Mouse (Mus musculus) CH12.LX (cell line): ENCODE data around the gene Zcchc3. TPM values are rescaled to one million over a fixed set of nuclear protein-coding genes. Genes with fewer than 3 reads are reported as not detected.

ENCODE experiments used
- DNase-seq: peaks from one replicate; pipeline ENCODE4 v3.0.0-alpha.2; 2013; ENCODE audit errors: extremely low read depth
- H3K27ac ChIP-seq: 2 replicates; pipeline ENCODE4 v1.5.1; 2012; ENCODE audit warnings: low read depth, mild to moderate bottlenecking, control low read depth, moderate library complexity; ENCODE audit not compliant: insufficient read depth
- H3K27me3 ChIP-seq: replicated peaks from 2 replicates; pipeline ENCODE3; 2012; ENCODE audit warnings: inconsistent platforms
- H3K36me3 ChIP-seq, 2 experiments: replicated peaks in 1 of 2; 2 replicates each; pipeline versions ENCODE3 to v1.6.1; 2012; ENCODE audit warnings: inconsistent platforms in 1 of 2, low read length in 1 of 2, mild to moderate bottlenecking in 1 of 2, mixed read lengths in 1 of 2, moderate library complexity in 1 of 2; ENCODE audit not compliant: control insufficient read depth in 1 of 2, insufficient read depth in 1 of 2
- H3K4me1 ChIP-seq, 2 experiments: 2 replicates each; pipeline ENCODE4 v1.6.1; 2012; ENCODE audit warnings: inconsistent platforms in 1 of 2, moderate library complexity in 1 of 2; ENCODE audit not compliant: insufficient read depth in 2 of 2, control insufficient read depth in 1 of 2
- H3K4me2 ChIP-seq: 2 replicates; pipeline ENCODE4 v1.6.1; 2012; ENCODE audit warnings: low read depth, mild to moderate bottlenecking, control low read depth; ENCODE audit not compliant: poor library complexity, insufficient read depth, severe bottlenecking
- H3K4me3 ChIP-seq, 3 experiments: fragments of 150-350 bp in 1 of 3; sonication (generic) in 1 of 3; replicated peaks in 1 of 3; 2 replicates each; pipeline versions ENCODE3 to v1.5.1; 2011 to 2012; ENCODE audit warnings: low read depth in 2 of 3, low read length in 2 of 3, mild to moderate bottlenecking in 2 of 3, moderate library complexity in 2 of 3, control low read depth in 1 of 3, improper control_type of control experiment in 1 of 3, inconsistent platforms in 1 of 3, mixed read lengths in 1 of 3; ENCODE audit not compliant: poor library complexity in 1 of 3
- H3K79me2 ChIP-seq: replicated peaks from 2 replicates; pipeline ENCODE4 v1.6.1; 2012; ENCODE audit warnings: mild to moderate bottlenecking, moderate library complexity; ENCODE audit not compliant: control insufficient read depth, poor library complexity, insufficient read depth, severe bottlenecking; ENCODE audit errors: extremely low read depth
- H3K9ac ChIP-seq: 2 replicates; pipeline ENCODE4 v1.6.1; 2012; ENCODE audit warnings: low read depth, mild to moderate bottlenecking, control low read depth, moderate library complexity; ENCODE audit not compliant: insufficient read depth
- H3K9me3 ChIP-seq: replicated peaks from 2 replicates; pipeline ENCODE3; 2012; ENCODE audit warnings: low read length, inconsistent platforms, mixed read lengths
- CHD1 ChIP-seq: IDR thresholded peaks from 2 replicates; pipeline ENCODE4 v1.6.1; 2012; ENCODE audit warnings: low read depth, low read length, improper control_type of control experiment, inconsistent platforms
- CHD2 ChIP-seq: IDR thresholded peaks from 2 replicates; pipeline ENCODE4 v1.6.1; 2011; ENCODE audit warnings: low read length, improper control_type of control experiment
- E2F4 ChIP-seq: IDR thresholded peaks from 2 replicates; pipeline ENCODE4 v1.6.1; 2011; ENCODE audit warnings: low read depth, low read length, improper control_type of control experiment; ENCODE audit not compliant: insufficient replicate concordance
- ELF1 ChIP-seq: IDR thresholded peaks from 2 replicates; pipeline ENCODE4 v1.6.1; 2014; ENCODE audit warnings: low read depth, mild to moderate bottlenecking, inconsistent platforms, low read length, improper control_type of control experiment
- EP300 ChIP-seq: IDR thresholded peaks from 2 replicates; pipeline ENCODE4 v1.6.1; 2011; ENCODE audit warnings: low read length, improper control_type of control experiment
- ETS1 ChIP-seq: conservative IDR thresholded peaks from 2 replicates; pipeline ENCODE4 v1.6.1; 2012; ENCODE audit warnings: low read depth, mild to moderate bottlenecking, inconsistent platforms, low read length, improper control_type of control experiment, moderate library complexity
- JUND ChIP-seq: conservative IDR thresholded peaks from 2 replicates; pipeline ENCODE4 v1.6.1; 2011; ENCODE audit warnings: low read depth, low read length, improper control_type of control experiment
- MAFK ChIP-seq: IDR thresholded peaks from 2 replicates; pipeline ENCODE4 v1.6.1; 2011; ENCODE audit warnings: low read length, improper control_type of control experiment; ENCODE audit not compliant: insufficient replicate concordance
- MAZ ChIP-seq: IDR thresholded peaks from 2 replicates; pipeline ENCODE4 v1.6.1; 2012; ENCODE audit warnings: low read depth, mild to moderate bottlenecking, inconsistent platforms, low read length, improper control_type of control experiment, moderate library complexity
- MXI1 ChIP-seq: IDR thresholded peaks from 2 replicates; pipeline ENCODE4 v1.6.1; 2011; ENCODE audit warnings: mild to moderate bottlenecking, low read depth, low read length, improper control_type of control experiment
- MYC ChIP-seq: IDR thresholded peaks from 2 replicates; pipeline ENCODE4 v1.6.1; 2011; ENCODE audit warnings: low read depth, mild to moderate bottlenecking, improper control_type of control experiment, low read length
- NRF1 ChIP-seq: IDR thresholded peaks from 2 replicates; pipeline ENCODE4 v1.6.1; 2014; ENCODE audit warnings: low read depth, mild to moderate bottlenecking, inconsistent platforms, low read length, improper control_type of control experiment, moderate library complexity
- PAX5 ChIP-seq: IDR thresholded peaks from 2 replicates; pipeline ENCODE4 v1.6.1; 2012; ENCODE audit warnings: low read length, inconsistent platforms, mixed read lengths
- POLR2A ChIP-seq: IDR thresholded peaks from 2 replicates; pipeline ENCODE4 v1.6.1; 2011; ENCODE audit warnings: low read depth, mild to moderate bottlenecking, improper control_type of control experiment, low read length
- POLR2AphosphoS2 ChIP-seq: IDR thresholded peaks from 2 replicates; pipeline ENCODE4 v1.6.1; 2011; ENCODE audit warnings: low read depth, low read length, improper control_type of control experiment
- RAD21 ChIP-seq: IDR thresholded peaks from 2 replicates; pipeline ENCODE4 v1.6.1; 2011; ENCODE audit warnings: low read depth, mild to moderate bottlenecking, low read length, improper control_type of control experiment, moderate library complexity
- RCOR1 ChIP-seq: conservative IDR thresholded peaks from 2 replicates; pipeline ENCODE4 v1.6.1; 2012; ENCODE audit warnings: low read depth, mild to moderate bottlenecking, inconsistent platforms, low read length, improper control_type of control experiment
- UBTF ChIP-seq: IDR thresholded peaks from 2 replicates; pipeline ENCODE4 v1.6.1; 2012; ENCODE audit warnings: low read depth, mild to moderate bottlenecking, inconsistent platforms, low read length, improper control_type of control experiment, moderate library complexity
- USF2 ChIP-seq: conservative IDR thresholded peaks from 2 replicates; pipeline ENCODE4 v1.6.1; 2011; ENCODE audit warnings: low read depth, low read length, improper control_type of control experiment
- ZNF384 ChIP-seq: IDR thresholded peaks from 2 replicates; pipeline ENCODE4 v1.6.1; 2012; ENCODE audit warnings: low read depth, low read length, improper control_type of control experiment, inconsistent platforms
- dilution Hi-C: fragments of 300-500 bp; cut with MboI; formaldehyde crosslinking; loops from 2 replicates; pipeline ENCODE4 v1.14.3; 2020; ENCODE audit warnings: low sequenced_read_pairs; ENCODE audit not compliant: extremely low pct_unique_long_range_greater_than_20kb, extremely low pct_ligation_motif_present
- in situ Hi-C: fragments of 300-500 bp; cut with MboI; formaldehyde crosslinking; loops from 3 replicates; pipeline ENCODE4 v1.14.3; 2019; ENCODE audit warnings: low sequenced_read_pairs, low pct_ligation_motif_present, low pct_unique_long_range_greater_than_20kb, mixed read lengths
- polyA plus RNA-seq: library from polyadenylated mRNA; unstranded; fragments of >175 nt; gene quantifications from 2 replicates; pipeline ENCODE4 v1.2.1, GENCODE M21; 2012; ENCODE audit warnings: low read depth; ENCODE audit not compliant: insufficient read length
- total RNA-seq, 2 experiments: library from RNA; depleted of rRNA; stranded (reverse); fragments of 300-350 nt in 1 of 2; fragments of >200 nt in 1 of 2; gene quantifications; 2 replicates each; pipeline ENCODE4 v1.2.3; 2012 to 2014

Zcchc3 gene
- total and polyA plus RNA-seq, 3 experiments = not detected

DNA sequence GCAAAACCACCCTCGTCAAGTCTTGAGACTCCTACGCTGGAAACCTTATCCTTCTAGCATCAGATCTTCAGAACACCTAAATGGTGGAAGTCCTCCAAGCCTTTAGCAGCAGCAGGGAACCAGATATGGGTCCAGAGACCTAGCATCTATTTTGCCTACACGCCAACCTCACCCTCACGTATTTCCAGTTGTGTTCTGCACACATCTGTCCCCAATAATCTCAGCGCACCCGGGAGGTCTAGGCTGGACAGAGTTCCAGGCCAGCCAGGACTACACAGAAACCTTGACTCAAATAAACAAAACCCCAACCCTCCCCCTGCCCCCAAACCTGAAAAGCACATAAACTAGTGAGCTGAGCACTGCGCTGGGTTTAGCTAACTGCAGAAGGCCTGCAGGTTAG is 3.4 kb downstream of the Zcchc3 start:
- TF ChIP-seq PAX5 = no peak
- Histone ChIP-seq H3K4me2 (no peak overlapping the region), H3K36me3 (no peaks in the 10 kb centered on the region), H3K27me3 (peaks cover 23% of the 10 kb centered on the region), H3K4me1 (peaks cover 0 to 2% of the 10 kb centered on the region in 2 experiments; a peak in 1 of 4 replicates), H3K27ac (no peak overlapping the region), H3K79me2 (no peaks in the 10 kb centered on the region), H3K9me3 (peaks cover 30% of the 10 kb centered on the region), H3K4me3 (no peak overlapping the region), H3K9ac (no peak overlapping the region)
- in situ Hi-C loops (no loop called here), dilution Hi-C loops (no loop called here)
- DNase-seq = no peak

DNA sequence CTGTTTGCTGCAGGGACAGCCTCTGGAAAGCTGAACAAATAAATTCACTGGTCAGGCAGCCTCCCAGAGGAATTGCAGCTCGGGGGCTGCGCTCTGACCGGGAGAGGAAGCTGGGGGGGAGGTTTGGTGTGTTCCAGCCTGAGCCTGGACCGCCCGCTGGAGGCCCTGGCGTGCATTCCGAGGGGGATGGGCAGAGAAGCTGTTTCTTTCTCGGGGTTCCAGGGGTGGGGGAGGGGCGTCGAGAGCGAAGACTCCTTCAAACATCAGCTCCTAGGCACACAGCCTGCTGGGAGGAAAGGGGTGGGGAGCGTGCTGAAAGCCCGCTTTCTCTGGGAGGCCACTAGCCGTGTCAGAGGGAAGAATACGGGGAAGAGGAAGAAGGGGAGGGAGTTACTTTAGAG is 3.9 kb downstream of the Zcchc3 start:
- H3K4me2 ChIP-seq = no peak overlapping the region
- H3K36me3 ChIP-seq = no peaks in the 10 kb centered on the region
- peaks cover 3 to 5% of the 10 kb centered on the region in 2 experiments; a peak in 3 of 4 replicates for H3K4me1 ChIP-seq
- no peak overlapping the region for H3K9ac ChIP-seq
- H3K4me3 ChIP-seq = no peak overlapping the region
- TF ChIP-seq NRF1 (no peak), ELF1 (no peak), ETS1 (no peak), ZNF384 (no peak), EP300 (no peak), POLR2A (no peak), RAD21 (no peak), MAFK (no peak), CHD1 (no peak), MXI1 (no peak), E2F4 (no peak), MYC (no peak), JUND (no peak), USF2 (no peak), RCOR1 (no peak), PAX5 (no peak), POLR2AphosphoS2 (no peak), MAZ (no peak), UBTF (no peak), CHD2 (no peak)
- peaks cover 27% of the 10 kb centered on the region for H3K27me3 ChIP-seq
- no peak for DNase-seq
- peaks cover 26% of the 10 kb centered on the region for H3K9me3 ChIP-seq
- no peaks in the 10 kb centered on the region for H3K79me2 ChIP-seq
- no peak overlapping the region for H3K27ac ChIP-seq
- in situ Hi-C loops (no loop called here), dilution Hi-C loops (no loop called here)
